Mouse (Mus musculus) myocyte (in vitro differentiated cells): ENCODE results near the gene Acvrl1.

Experiments used
- POLR2A ChIP-seq: IDR thresholded peaks from one replicate; pipeline ENCODE4 v1.6.1; 2011; ENCODE audit warnings: low read depth, mild to moderate bottlenecking, control low read depth, moderate library complexity; ENCODE audit not compliant: insufficient read length
- POLR2AphosphoS2 ChIP-seq: IDR thresholded peaks from one replicate; pipeline ENCODE4 v1.6.1; 2011; ENCODE audit warnings: low read depth, control low read depth; ENCODE audit not compliant: insufficient read length
- USF1 ChIP-seq: IDR thresholded peaks from one replicate; pipeline ENCODE4 v1.6.1; 2011; ENCODE audit warnings: low read depth, mild to moderate bottlenecking, control low read depth, moderate library complexity

DNA sequence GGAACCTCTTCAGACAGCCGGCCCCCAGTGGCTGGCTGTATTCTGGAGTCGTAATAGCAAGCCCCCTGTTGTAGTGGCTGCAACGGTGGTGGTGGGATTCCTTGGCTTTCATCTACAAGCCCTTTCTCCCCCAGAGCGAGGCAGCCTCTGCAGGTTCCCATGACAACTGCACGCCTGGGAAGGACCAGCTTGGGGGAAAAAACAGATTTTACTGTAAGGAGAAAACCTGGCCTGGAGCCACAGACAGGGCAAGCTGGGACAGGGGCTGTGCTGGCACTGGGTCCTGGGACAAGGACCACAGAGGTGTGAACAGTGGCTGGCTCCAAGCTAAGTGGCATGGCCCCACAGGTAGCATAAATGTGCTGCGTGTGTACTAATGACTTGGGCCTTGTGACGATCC, 32.3 kb downstream of the Acvrl1 start:
- TF ChIP-seq USF1: no peak
- no peak for TF ChIP-seq POLR2A
- no peak for TF ChIP-seq POLR2AphosphoS2
